Mouse (Mus musculus) left cerebral cortex, postnatal 14 days (tissue): ENCODE results near the gene Mcfd2. TPM values are rescaled to one million over a fixed set of nuclear protein-coding genes. Genes with fewer than 3 reads are reported as not detected.

Experiments used
- DNase-seq, 2 experiments: peaks; one replicate each; pipeline ENCODE4 v3.0.0; 2021 to 2022; ENCODE audit warnings: low spot score in 2 of 2, mixed read lengths in 1 of 2
- intact Hi-C: fragments of 180-260 bp; cut with DNase I; formaldehyde crosslinking; loops from one replicate; pipeline ENCODE4 v1.15.1; 2025
- total RNA-seq, 2 experiments: library from RNA; stranded (reverse); gene quantifications; 2 replicates each; pipeline ENCODE4 v1.2.3; 2021

Gene Mcfd2
- total RNA-seq, 2 experiments from 2014 or later = 39.1 to 40.3 TPM

GRCm38 (mm10) chr17:87291782-87292181 lies 26.0 kb upstream of the Mcfd2 start:
- intact Hi-C loops = no loop called here
- DNase-seq = no peak

GRCm38 (mm10) chr17:87291037-87291436 lies 25.3 kb upstream of the Mcfd2 start:
- DNase-seq = no peak
- intact Hi-C loops = no loop called here

- intact Hi-C loops = no loop called here
- DNase-seq = no peak
Measured at GRCm38 (mm10) chr17:87289367-87289766, 23.6 kb upstream of the Mcfd2 start.

- DNase-seq = no peak
- intact Hi-C loops = no loop called here
Measured at GRCm38 (mm10) chr17:87288131-87288530, 22.4 kb upstream of the Mcfd2 start.

- intact Hi-C loops = no loop called here
- DNase-seq = no peak
Measured at GRCm38 (mm10) chr17:87287197-87287777, 21.6 kb upstream of the Mcfd2 start.

GRCm38 (mm10) chr17:87286481-87287143 lies 20.9 kb upstream of the Mcfd2 start:
- no peak for DNase-seq
- intact Hi-C loops = no loop called here

GRCm38 (mm10) chr17:87285731-87286465 lies 20.2 kb upstream of the Mcfd2 start:
- no peak for DNase-seq
- intact Hi-C loops = no loop called here

- intact Hi-C loops = no loop called here
- DNase-seq = no peak
Measured at GRCm38 (mm10) chr17:87284482-87285040, 18.8 kb upstream of the Mcfd2 start.

- intact Hi-C loops = no loop called here
Measured at GRCm38 (mm10) chr17:87283755-87284481, 18.2 kb upstream of the Mcfd2 start.

GRCm38 (mm10) chr17:87283055-87283754 lies 17.5 kb upstream of the Mcfd2 start:
- intact Hi-C loops = no loop called here
- DNase-seq = peak; percentile 15 to 28

More at GRCm38 (mm10) chr17:87283755-87284481, 18.2 kb upstream of the Mcfd2 start:
- DNase-seq = no peak

- peak; percentile 89 to 93 for DNase-seq
- intact Hi-C loops = no loop called here
Measured at GRCm38 (mm10) chr17:87282706-87283053, 16.9 kb upstream of the Mcfd2 start, which contains the start of gene Ttc7. TSS of gene Ttc7 (plus strand) at chr17:87282886.

GRCm38 (mm10) chr17:87282007-87282705 lies 16.4 kb upstream of the Mcfd2 start:
- DNase-seq = peak; percentile 67 to 82
- intact Hi-C loops = no loop called here

GRCm38 (mm10) chr17:87275363-87276341 lies 9.9 kb upstream of the Mcfd2 start:
- DNase-seq = no peak
- intact Hi-C loops = no loop called here

- DNase-seq = no peak
- intact Hi-C loops = no loop called here
Measured at GRCm38 (mm10) chr17:87269454-87269853, 3.7 kb upstream of the Mcfd2 start.

GRCm38 (mm10) chr17:87264927-87265791 lies 576 bp downstream of the Mcfd2 start:
- intact Hi-C loops = no loop called here
- DNase-seq = no peak

GRCm38 (mm10) chr17:87264054-87264830 lies 1.5 kb downstream of the Mcfd2 start:
- intact Hi-C loops = no loop called here
- no peak for DNase-seq
